Mouse (Mus musculus) brain, embryonic 18.5 days (tissue): ENCODE results near the gene Krt25.

Source experiments
- DNase-seq: peaks from one replicate; pipeline ENCODE4 v3.0.0-alpha.2; 2012; ENCODE audit warnings: low read depth, low spot score

The Krt25 gene

GRCm38 (mm10) chr11:99279986-99280385 is 42.8 kb downstream of the Krt25 start:
- no peak for DNase-seq

DNA sequence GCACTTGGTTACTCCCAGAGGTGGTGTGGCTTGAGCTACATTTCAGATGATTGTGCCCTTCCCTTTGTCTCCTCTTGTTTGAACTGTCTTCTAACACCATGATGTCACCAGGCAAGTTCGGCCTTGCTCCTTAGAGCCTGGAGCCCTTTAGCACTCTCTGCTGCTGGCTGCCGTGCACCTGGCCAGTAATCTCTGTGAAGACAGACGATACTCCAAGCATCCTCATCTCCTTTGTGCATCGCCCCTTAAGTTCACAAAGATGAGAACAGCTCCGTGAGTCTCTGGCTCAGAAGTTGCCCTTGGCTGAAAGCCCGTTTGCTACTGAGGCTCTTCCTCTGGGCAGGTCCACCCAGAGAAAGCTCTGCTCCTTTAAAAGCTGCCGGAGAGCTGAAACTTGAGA is 46.0 kb downstream of the Krt25 start:
- DNase-seq: no peak

- no peak for DNase-seq
Observed at GRCm38 (mm10) chr11:99275624-99276023, 47.1 kb downstream of the Krt25 start.

GRCm38 (mm10) chr11:99272721-99273120 is 50.0 kb downstream of the Krt25 start:
- no peak for DNase-seq

GRCm38 (mm10) chr11:99269192-99269591 is 53.6 kb downstream of the Krt25 start:
- DNase-seq: no peak

- DNase-seq: no peak
Observed at GRCm38 (mm10) chr11:99265796-99266195, 57.0 kb downstream of the Krt25 start.
